Mouse (Mus musculus) induced T-regulatory cell, adult 2 months (primary cell): ENCODE measurements at regions not wholly inside any gene's neighbourhood (a gene's known extent, or its start where the extent isn't known, plus 50 kb on each side); places are given as distances from the start of the nearest gene placed in this dataset.

ENCODE experiments used
- DNase-seq: peaks from one replicate; pipeline ENCODE4 v3.0.0-alpha.2; 2012; ENCODE audit warnings: low read depth

- DNase-seq: no peak
These were observed 236.0 kb downstream of the Gm11011 start for GRCm38 (mm10) chr2:169351547-169351946.

DNA sequence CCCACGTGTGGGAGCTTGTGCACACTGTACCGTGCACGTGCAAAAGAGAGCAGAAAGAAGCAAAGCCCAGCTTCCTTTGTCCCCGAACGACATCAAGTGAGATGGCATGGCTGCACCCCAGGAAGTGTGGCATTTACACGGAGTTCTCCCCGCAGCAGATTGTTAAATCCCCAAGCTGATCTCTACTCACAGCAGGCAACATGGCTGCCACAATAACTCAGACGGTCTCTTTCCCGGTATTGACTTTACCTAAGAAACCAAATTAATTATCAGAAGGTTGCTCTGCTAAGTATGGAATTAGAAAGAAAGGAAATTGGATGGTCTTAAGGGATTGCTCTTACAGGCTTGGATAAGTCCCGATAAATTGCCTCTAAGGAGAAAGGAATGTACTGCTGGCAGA is 241.4 kb downstream of the Gm11011 start:
- no peak for DNase-seq

GRCm38 (mm10) chr2:169319521-169319920 is 268.0 kb downstream of the Gm11011 start:
- DNase-seq: no peak

- no peak for DNase-seq
These were observed 273.1 kb downstream of the Gm11011 start for GRCm38 (mm10) chr2:169314396-169314930.

DNA sequence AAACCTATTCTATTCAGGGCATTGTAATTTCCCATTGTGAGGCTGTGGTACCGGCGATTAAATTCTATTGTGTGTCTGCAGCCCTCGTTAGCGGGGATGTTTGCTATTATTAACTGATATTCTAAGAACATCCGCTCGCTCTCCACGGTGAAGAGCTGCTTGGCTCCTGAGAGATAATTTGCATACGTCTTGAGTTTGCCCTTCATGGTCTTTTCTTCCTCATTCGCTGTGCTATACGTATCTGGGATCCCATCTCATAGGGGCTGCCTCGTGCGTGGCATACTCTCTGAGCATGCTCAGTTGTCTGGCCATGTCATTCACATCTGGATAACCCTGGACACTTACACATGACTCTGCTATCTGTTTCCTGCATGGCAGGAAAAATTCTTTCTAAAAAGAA is 275.7 kb downstream of the Gm11011 start:
- DNase-seq: no peak

DNA sequence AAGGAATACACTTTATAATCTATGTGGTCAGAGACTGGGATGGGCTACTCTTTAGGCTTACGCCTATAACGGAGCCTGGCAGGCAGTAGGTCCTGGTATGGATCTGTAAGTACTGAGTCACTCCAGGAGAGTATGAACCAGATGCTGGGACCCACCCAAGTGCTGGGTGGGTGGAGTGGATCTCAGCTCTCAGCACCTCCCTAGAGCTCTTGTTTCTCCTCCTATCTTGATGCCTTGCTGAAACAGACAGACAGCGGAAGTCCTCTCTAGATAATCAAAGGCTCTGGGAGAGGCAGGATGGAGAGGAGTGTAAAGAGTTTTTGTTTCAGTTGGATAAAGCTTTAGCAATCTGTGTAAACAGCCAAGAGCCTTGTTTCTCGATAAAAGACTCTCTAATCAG is 276.2 kb downstream of the Gm11011 start:
- no peak for DNase-seq

DNA sequence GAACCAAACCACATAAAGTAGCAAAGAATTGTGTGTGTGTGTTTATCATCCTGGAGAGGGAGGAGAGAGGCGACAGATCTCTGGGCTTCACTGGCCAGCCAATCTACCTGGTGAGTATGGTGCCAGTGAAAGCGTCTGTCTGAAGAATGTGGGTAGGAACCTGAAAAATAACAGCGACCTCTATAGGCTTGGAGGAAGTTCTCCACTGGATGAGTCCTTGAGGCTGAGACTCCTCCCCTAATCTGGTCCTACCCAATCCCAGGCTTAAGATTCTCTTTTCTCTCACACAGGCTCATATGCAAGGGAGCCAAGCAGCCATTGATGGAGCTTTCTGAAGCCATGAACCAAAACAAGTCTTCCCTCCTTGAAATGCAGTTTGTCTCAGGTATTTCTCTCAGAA is 283.2 kb downstream of the Gm11011 start:
- no peak for DNase-seq

DNA sequence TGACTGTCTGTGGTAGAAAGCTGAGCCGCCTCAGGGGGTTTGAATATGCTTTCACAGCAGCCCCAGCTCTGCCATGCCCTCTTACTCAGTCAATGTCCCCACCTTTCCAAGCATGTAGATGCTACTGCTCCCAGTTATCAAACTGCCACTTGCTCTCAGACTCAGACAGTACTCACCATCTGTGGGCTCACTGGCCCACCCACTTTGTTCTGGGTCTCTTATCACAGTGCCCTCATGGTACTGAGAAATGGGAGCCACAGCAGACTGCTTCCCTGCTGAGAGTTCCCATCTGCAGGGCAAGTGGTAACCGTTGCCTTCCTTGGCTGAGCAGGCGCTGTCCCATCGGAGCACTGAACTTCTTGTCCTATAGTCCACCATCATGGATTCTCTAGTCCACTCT is 286.6 kb downstream of the Gm11011 start:
- DNase-seq: no peak

DNA sequence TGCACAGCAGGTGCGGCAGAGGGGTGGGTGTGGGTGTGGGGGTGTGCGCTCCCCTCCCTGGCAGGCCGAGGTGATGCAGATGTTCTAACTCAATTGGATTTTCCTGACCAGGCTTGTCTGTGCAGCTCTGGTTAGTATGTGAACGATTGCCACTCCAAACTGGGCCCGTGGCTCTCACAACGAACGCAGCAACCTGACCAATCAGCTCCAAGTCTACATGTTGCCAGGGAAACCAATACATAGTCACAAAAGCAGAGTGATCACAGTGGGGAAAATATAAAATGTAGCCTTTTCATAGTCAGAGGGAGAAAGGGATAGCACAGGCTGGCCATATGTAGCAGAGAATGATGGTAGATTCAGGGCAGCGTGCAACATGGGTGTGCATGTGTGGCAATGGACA is 287.1 kb downstream of the Gm11011 start:
- no peak for DNase-seq

DNA sequence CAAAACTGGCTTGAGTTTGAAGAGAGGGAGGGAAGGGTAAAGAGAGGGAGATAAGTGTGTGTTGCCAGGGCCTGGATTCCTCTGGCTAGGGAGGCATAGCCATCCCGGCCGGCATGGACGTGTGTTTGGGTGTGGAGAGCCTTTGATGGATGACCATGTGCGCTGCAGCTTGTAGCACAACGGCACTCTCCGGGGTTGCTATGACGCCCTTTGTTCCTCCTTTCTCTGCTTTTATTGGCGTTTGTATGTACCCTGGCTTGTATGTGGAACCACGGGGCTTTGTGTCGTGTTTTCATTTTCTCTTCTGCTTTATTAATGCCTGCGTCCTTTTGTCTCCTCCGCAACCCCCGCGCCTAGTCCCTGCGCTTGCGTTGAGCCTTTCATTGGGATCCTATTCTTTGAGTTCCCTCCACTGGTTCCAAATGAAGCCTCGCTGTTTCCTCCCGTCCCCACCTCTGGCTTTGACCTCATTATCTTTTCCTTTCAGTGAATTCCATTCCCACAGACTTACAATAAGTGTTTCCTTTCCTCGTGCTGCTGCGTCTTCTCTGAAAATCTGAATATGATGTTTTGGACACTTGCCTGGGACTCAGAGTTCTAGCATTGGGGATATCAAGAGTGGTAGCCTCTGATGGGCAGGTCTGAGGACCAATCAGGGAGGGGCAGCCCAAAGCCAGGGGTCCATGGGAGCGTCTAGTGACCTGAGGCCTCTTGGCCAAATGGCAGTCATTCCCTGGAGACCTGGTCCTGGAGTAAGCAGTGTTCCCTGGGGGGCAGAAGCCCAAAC is 289.5 kb downstream of the Gm11011 start:
- DNase-seq: no peak

- no peak for DNase-seq
These were observed 290.3 kb downstream of the Gm11011 start for GRCm38 (mm10) chr2:169297226-169297625.

DNA sequence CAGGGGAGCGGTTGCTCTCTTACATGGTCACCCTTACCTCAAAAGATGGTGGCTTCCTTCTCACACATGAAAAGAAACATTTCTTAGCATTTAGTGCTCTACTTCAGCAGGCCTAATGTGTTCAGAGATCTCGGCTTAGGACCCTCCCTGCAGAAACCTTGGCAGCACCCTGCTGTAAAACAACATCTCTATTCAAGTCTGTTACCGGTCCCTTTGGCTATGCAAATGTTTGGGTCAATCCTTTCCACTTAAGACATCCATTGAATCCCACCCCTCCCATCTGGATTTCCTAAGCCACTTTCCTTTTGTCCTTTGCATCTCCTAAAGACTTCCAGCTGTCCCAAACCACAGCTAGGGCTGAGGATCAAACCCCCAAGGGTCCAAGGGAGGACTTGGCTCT is 294.2 kb downstream of the Gm11011 start:
- DNase-seq: no peak

- no peak for DNase-seq
These were observed 298.5 kb downstream of the Gm11011 start for GRCm38 (mm10) chr2:169288891-169289605.

GRCm38 (mm10) chr2:169286701-169287100 is 300.8 kb downstream of the Gm11011 start:
- no peak for DNase-seq

GRCm38 (mm10) chr2:169282508-169283117 is 304.9 kb downstream of the Gm11011 start:
- DNase-seq: no peak

GRCm38 (mm10) chr2:169275371-169275770 is 312.2 kb downstream of the Gm11011 start:
- DNase-seq: no peak

DNA sequence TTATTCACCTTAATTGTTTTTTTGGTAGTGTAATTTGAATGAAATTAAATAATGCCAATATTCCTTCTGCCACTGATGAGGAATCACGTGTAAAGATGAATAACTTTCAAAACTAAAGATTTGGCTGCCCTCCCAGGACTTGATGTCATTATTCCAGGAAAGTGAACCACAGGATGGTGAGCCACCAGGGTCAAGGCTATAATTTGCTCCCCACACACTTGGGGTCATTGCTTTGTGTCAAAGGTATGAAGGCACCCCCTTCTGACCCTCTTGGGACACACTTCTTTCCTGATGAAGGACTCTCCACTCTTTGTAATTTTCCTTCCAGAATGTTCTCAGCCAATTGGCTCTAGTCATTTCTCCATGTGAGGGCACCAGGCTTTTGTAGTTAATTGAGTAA is 313.4 kb downstream of the Gm11011 start:
- DNase-seq: no peak

GRCm38 (mm10) chr2:169272622-169273021 is 314.9 kb downstream of the Gm11011 start:
- no peak for DNase-seq

- no peak for DNase-seq
These were observed 315.5 kb downstream of the Gm11011 start for GRCm38 (mm10) chr2:169272018-169272417.

- no peak for DNase-seq
These were observed 305.2 kb upstream of the Zfp64 start for GRCm38 (mm10) chr2:169260636-169261035.

GRCm38 (mm10) chr2:169244572-169244971 is 289.2 kb upstream of the Zfp64 start:
- no peak for DNase-seq

DNA sequence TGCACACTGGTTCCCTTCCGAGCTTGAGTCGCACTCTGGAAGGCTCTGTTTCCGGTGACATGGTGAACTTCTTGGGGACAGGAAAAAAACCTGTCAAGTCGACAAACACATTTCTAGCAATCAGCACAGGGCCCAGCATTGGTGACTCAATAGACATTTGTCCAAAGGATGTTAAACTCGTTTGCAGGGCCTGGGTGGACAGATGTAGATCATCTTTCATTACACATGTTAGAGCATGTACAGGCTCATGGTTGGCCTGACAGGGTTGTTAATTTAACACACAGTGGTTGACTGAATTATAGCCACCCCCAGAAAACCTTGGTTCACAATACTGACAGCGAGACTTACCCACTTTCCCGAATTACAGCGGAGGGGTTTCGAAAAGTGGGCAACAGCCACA is 288.6 kb upstream of the Zfp64 start:
- no peak for DNase-seq

DNA sequence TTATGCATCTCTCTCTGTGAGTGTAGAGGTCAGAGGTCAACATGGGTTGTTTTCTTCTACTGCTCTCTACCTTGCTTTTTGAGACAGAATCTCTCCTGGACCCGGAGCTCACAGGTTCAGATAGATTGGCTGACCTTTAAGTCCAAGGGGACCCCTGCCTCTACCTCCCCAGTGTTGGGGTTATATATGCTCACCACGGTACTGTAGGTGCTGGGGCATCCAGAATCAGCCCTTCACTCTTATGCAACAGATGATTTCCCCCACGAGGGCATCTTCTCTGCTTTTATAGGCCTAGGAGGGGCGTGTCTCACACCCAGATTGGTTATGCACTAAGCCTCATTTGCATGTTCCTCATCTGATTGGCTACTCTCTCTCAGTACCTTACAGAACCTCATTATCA is 282.5 kb upstream of the Zfp64 start:
- DNase-seq: no peak
